Mouse (Mus musculus) lung, postnatal 0 days (tissue): ENCODE measurements at regions not wholly inside any gene's neighbourhood (a gene's known extent, or its start where the extent isn't known, plus 50 kb on each side); places are given as distances from the start of the nearest gene placed in this dataset.

Experiments
- CTCF ChIP-seq: IDR thresholded peaks from 2 replicates; pipeline ENCODE4 v1.5.1; 2016; ENCODE audit warnings: antibody characterized with exemption, mild to moderate bottlenecking
- EP300 ChIP-seq: IDR thresholded peaks from 2 replicates; pipeline ENCODE4 v1.6.1; 2016; ENCODE audit warnings: antibody characterized with exemption, mild to moderate bottlenecking, control low read depth

GRCm38 (mm10) chr4:91071263-91071662, 329.3 kb downstream of the Elavl2 start:
- no peak for TF ChIP-seq EP300
- no peak for TF ChIP-seq CTCF
